Mouse (Mus musculus) right cerebral cortex, adult 2 months (tissue): ENCODE measurements around the gene Mgat5.

Source experiments
- DNase-seq, 2 experiments: peaks; one replicate each; pipeline ENCODE4 v3.0.0; 2021 to 2022; ENCODE audit warnings: low spot score in 2 of 2

Mgat5 gene

DNA sequence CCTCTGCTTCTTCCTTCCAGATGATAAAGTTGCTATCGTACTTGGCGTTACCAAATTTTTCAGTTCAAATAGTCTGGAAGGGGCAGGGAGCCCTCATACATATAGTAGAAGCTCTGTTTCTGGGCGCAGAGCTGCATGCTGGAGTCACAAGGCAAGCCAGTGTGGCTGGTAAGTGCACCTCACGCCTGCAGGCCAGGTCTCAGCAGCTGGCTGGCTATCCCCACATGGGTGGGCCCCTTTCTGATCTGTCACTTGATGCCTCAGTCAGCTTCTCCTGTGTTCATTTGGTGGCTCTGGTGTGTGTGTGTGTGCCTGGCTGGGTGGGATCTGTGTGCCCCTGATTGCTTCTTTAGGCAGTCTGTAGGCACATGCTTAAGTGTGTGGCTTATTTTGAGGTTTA is 12.8 kb downstream of the Mgat5 start:
- DNase-seq, result no peak

DNA sequence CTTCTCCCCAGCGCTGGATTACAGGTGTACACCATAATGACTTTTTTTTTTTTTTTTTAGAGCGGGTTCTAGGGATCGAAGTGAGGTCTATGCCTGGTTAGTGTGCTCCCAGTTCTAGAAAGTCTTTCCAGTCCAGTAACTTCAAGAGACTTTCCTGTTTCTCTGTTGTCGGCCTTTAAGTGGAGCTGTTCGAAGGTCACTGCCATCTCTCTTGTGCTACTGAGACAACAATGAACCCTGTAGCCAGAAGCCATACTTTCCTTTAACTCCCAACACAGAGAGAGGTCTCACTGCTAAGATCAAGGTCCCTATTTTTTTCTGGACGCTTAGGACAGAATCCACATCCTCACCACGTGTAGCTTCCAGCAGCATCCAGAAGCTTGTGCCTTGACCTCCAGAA is 13.4 kb downstream of the Mgat5 start:
- DNase-seq, result no peak

DNA sequence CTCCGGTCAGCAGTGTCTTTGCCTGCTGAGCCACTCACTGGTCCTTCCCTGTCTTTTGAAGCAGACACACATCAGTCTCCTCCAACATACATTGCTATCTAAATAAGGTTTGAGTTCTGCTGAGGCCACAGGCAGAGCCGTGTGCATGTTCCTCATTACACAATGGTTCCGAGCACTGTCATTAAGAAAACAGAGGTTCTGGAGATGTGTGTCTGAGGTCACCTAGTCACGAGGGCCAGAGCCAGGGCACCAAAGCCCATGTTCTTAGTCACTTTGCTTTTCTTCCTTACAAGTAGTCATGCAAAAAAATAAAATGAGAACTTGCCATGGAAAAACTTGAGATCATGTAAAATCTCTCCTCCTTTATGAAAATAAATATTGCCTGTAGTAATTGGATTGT is 14.3 kb downstream of the Mgat5 start:
- DNase-seq, result no peak

DNA sequence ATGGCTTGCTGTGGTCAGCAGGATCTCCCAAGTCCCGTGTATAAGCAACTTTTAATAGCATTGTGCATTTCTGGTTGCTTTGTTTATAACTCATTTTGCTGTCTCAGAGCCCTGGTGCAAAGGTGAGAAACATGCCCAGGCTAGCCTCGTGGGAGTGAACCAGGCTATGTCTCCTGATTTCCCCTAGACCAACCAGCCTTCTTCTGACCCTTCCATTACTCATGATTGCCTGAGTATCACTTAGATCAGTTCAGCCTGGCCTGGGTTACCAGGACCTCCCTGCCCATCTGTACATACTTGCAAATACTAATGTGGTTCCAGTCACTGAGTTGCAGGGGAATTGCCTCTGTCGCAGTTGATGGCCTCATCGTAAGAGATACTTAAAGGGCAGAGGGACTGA is 14.8 kb downstream of the Mgat5 start:
- no peak for DNase-seq

DNA sequence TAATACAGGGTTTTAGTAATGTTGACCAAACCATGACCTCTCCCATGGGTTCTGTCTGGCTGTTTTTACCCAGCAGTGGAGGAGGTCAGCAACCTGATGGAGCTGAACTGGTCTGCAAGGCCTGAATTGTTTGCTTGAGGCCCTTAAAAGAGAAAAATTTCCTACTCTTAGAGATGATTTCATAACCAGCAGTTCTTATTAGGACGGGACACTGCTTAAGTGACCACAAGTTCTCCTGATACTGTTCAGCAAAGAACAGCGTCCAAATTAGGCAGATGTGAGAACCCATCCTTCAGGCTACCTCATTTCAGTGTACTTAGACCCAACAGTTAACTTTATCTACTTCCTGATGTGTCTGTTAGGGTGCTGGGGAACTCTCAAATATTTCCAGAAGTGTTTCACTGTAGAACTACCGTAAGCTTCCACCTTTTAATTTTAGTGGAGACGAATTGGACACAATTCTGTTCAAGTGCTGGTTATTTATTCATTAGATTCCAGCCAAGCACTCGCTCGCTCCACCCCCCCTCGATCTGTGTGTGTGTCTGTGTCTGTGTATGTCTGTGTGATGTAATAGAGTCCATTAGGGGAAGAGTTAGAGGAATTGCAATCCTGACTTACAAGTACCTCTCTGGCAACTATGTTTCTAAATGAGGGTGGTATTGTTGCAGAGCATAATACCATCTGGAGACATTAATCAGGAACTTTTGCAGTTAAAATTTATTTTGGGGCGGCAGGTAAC is 17.4 kb downstream of the Mgat5 start:
- no peak for DNase-seq

DNA sequence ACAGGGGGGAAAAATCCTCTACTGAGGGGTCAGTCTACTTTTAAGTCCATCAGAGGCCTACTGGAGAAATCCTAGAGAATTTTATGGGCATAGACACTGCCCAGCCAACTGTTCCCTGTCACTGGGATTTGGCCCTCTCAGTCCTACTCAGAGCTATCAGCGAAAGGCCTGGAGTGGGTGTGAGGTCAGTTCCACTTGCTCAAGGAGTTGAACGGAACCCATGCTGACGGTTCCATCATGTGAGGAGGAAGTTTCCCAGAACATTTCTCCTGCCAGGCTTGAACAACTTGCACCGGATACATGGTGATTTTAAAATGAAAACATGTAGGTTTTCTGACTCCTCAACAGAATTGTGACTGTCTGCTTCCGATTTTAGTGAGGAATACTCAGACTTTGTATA is 20.2 kb downstream of the Mgat5 start:
- no peak for DNase-seq

DNA sequence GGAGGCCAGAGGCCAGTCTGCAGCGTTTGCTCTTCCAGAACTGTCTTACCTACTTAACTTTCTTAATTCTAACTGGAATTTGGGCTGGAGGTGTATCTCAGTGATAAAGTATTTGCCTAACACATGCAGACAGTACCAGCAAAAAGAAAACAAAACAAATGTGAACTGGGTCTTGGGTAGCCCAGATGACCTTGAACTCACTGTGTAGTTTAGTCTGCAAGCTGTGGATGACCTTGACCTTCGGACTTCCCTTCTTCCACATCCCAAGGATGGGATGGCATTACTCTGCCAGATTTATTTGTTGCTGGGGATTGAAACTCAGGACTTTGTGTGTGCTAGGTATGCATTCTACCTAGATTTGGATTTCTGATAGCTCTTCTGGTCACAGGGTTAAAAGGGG is 24.2 kb downstream of the Mgat5 start:
- DNase-seq, result no peak

DNA sequence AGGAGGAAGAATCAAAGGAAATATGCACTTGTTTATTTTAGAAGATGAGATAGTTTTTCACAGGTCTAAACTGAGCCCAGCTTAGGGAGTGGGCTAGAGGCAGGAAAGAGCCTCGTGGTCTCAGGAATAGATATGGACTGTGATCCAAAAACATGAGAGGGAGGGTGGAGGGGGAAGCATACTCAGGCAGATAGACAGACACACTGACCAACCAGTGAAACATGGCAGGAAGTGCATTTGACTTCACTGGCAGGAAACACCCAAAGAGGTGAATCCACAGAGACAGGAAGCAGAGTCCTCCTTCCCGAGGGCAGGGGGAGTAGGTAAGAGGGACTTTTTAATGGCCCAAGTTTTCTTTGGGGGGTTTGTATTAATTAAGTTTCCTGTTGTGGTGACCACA is 25.7 kb downstream of the Mgat5 start:
- DNase-seq, result no peak

DNA sequence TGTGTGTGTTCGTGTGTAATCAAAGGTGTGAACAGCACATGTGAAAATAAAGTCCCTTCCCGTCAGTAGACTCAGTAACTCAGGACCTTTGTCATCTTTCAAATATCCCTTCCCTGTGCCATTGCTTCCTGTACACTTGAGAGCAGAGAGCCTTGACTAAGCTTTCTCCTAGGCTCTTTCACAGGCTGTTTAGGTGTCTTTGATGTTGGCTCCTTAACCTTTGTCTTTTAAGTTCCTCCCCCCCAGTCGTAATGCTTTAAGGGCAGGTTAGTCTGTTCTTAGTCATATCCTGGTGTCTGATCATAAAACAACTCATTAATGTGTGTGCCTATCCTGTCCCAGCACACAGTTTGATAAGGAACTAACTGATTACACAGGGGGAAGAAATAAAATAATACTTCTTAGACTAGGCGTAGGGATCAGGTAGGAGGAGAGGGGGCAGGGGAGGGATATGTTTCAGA is 28.4 kb downstream of the Mgat5 start:
- DNase-seq, result no peak

DNA sequence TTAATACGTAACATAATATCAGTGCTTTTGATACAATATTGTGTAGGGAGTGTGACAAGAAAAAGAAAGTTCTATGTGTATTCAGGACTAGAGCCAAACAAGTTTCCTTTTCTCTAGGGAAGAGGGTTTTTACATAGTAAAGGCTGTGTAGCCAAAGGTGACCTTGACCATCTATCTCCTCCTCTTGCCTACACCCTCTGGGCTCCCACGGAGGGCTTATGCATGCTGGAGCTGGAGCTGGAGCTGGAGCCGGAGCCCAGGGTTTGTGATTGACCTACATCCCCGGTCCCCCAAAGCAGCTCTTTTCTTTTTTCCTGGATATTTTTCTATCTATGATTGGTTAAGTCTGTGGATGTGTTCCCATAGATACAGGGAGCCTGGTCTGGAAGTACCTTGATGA is 30.3 kb downstream of the Mgat5 start:
- no peak for DNase-seq

DNA sequence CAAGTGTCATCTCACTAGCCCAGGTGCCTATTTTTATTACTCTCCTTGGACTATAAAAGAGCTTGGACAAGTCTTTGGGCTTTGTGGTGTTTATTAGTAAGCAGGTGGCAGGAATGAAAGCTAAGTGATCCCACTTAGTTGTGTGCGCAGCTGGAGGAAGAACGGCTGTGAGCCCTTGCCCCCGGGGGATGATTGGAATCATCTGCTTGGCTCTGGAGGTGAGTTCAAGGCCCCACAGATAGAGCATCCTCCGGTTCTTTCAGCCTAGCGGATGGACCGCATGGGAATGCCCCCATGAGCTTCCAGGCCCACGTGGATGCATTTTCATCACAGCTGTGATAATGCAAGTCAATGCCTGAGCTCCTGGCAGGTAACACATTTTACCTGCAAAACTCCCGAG is 31.6 kb downstream of the Mgat5 start:
- DNase-seq, result no peak

DNA sequence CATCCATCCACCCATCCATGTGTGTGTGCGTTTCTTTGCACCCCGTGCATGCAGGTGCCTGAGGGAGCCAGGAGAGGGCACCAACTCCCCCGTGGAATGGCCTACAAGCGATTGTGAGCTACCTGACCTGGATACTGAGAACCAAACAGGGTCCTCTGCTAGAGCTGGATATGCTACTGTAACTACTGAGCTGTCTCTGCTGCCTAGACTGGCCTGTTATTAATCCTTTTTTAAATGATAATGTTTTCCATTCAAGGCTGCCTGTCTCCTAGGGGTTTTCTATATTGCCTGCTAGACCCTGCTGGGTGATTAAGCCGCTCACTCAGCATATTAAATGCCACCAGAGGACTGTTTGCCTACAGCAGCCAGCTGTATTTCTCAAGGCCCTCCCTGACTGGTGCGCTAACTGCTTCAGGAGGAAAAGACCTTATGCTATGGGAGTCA is 34.1 kb downstream of the Mgat5 start:
- no peak for DNase-seq

DNA sequence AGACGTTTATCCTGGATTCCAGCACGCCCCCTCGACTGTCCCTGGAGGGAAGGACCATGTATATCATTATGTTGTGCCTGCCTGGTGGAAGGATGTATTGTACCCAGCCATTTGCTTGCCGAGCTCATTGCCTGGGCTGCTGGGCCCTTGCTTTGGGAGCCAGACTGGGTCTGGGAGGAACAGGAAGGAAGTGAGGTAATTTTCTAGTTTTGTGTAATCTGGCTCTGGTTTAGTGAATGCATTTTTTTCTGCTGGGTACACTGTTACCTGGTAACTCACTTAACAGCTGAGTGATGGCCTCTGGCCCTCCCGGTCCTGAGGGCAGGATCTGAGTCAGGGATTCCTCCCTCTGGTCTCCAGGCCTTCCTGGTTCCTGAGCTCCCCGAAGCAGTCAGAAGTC is 35.1 kb downstream of the Mgat5 start:
- no peak for DNase-seq

DNA sequence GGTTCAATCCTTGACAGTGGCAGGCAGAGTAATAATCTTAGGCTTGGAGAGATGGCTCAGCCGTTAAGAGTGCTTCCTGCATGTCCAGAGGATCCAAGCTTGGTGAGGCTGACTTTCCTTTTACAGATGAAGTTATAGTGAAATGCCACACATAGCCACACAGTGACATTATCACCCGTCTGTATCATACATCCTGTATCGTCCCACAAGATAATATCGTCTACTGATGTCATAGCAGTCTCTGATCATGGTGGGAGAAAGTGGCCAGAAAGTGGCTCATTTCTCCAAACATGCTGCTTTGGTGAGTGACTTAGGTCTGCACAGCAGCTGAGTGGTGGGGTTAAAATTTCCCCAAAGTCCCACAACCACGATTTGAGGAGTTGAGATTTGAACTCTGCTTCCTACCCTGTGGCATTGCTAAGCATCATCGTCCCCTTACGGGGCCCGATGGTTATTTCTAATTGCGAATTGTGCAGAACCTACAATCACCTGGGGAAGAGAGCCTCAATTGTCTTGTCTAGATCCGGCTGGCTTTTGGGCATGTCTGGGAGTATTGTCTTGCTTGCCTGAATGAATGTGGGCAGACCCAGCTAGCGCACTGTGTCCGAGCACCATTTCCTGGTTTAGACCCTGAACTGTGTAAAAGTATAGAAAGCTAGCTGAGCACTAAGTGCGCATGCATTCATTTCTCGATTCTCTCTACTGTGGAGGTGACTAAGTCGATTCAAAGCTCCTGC is 37.5 kb downstream of the Mgat5 start:
- DNase-seq, result no peak

DNA sequence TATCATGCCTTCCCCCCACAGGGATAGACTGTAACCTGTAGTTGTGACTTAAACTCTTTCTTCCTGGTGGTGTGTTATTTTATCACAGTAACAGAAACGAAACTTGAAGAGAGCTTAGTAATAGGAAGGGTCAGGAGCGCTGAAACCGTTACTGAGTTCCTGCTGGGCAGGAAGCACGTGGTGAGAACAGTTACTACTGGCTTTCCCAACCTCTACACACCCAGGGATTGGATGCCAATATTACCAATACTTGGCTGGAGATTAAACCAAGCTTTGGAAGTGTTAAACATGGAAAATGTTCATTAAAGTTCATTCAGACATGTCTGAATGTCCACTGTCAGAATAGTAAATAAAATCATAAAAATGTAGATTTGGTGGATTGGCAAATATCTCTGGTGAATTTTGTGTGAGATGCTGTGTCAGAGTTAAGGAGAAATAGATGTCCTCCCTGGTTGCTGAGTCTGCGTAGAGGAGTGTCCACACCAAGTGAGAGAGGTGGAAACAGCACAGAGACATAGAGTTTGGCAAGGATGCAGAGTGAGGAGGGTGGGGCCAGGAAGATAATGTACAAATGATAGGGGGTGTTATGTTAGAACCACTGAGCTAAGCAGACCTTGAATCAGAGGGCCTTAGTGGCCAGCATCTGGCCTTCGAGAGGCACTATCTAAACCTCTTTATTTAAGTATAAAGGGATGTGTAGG is 38.2 kb downstream of the Mgat5 start:
- DNase-seq, result no peak

DNA sequence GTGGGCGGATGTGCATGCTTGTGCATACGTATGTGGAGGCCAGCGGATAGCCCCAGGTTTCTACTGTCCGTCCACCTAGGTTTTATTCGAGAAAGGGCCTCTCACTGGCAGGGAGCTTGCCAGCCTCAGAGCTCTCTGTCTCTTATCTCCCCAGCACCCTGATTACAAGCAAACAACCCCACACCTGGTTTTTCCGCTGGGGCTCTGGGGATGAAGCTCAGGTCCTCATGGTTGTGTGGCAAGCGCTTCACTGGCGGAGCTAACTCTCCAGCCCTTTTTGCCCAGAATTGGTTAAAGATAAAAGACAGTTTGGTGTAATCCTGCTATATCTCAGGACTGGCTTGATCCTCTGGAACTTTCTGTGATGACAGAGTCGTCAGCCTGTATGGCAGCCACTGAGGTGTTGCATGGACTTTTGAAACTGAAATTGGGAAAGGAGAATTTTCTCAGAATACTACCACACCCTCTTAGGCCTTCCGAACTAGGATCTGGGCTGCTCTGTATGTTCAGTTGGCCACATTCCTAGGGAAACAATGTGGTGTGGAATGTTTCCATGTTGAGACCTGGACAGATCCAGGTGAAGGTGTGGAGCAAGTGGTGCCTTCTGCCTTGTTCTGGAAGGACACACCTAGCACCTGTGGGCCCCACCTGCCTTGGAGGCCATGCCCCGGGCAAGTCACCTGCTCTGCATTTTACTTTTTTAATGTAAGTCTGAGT is 39.4 kb downstream of the Mgat5 start:
- DNase-seq, result no peak

DNA sequence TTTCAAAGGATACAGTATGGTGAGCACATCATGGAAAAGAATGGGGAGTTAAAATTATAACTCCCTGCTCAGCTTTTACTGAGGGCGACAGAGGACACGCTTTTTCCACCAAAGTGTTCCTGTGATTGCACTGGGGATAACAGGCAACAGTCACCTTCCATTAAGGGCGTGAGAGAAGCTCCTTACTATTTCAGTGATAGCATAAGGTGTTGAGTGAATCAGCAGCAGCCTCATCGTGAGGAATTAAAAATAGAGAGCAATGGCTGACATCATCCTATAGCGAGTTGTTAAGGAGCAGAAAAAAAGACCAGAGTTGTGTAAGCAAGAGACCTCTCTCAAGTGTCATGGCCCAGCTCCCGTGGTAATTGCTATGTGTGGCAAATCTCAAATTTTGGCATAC is 41.3 kb downstream of the Mgat5 start:
- DNase-seq, result peak; percentile 52 to 55

DNA sequence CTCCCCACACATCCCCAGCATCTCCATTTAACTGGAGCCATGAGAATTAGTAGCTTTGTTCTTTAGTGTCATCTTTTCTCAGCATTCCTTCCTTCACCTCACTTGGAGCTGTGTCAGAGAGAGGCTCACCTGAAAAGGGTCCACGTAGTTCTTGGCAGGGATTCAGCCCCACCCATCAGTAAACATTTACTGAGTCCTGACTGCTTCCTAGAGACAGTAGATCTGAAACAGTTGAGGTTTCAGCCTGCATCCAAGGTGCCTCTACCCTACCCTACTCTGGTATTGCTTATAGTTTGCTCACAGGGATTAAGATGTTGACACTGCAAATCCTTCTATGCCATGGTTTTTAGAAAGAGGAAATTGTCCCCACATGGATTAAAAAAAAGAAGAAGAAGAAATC is 43.6 kb downstream of the Mgat5 start:
- DNase-seq, result no peak

DNA sequence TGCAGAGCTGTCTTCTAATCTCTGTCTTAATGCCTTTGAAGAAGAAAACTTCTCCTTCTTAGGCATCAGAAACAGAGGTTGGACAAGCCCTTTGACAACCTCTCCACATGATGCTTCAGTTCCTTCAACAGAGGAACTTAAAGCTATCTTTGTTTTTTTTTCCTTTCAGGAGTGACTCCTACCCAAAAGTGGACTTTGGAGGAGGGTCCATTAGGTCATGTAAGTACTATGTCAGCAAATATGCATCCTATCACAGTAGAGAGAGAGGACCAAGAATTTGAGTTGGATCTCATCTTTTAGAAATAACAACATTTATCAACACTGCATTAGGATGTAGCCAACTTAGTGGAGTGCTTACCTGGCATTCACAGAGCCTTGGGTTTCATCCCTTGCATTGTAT is 44.8 kb downstream of the Mgat5 start:
- no peak for DNase-seq

DNA sequence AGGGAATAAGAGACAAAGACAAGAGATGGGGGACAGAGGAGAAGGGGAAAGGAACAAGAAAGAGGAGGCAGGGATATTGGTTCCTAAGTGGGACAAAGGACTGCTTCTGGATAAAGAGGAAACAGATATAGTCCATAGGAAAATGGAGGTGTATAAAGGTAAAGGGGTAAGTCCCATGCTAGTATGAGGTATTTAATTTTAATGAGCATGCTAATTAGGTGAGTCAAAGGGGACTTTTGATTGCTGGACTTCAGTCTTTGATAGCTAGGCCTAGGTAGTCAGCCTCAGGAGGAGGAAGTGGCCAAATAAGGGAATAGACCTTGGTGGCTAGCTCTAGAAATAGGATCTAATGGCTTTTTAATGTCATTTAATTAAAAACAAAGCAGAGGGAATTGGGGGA is 45.5 kb downstream of the Mgat5 start:
- no peak for DNase-seq

DNA sequence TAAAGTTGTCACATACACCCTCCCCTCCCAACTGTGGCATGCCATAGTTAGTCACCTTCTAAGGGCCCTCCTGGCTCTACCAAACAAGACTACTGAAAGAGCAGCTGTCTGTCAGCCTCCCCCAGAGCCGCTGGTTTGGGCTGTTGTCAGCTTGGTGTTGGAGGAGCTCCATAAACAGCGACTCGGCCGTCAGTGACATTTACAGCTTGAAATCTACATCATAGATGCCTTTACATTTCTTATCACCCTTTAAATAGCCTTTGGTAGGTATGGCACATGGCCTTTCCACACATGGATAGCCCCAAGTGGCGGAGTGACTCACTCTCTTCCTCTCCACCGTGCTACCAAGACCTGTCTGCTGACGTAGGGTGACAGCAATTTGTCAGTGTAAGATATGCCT is 46.9 kb downstream of the Mgat5 start:
- peak; percentile 32 to 41 for DNase-seq

DNA sequence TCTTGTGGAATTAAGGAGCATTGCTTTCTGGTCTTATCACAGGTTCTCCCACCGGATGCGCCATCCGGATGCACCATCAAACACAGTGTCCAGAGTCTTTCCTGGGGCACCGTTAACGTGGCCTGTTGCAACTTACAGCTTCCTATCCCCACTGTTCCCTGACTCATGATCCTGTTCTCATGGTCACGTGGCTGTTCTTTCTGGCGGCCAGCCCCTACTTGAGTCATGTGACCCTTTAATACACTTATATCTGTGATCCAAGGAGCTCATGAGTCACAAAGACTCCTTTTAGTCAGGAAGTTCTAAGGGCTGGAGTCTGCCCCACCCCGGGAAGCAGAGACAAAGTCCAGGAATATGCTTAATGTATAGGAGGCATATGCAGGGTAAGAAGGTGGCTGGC is 52.2 kb downstream of the Mgat5 start:
- DNase-seq, result no peak
